Mouse (Mus musculus): ENCODE data around the gene Stk10. TPM values are rescaled to one million over a fixed set of nuclear protein-coding genes. Genes with fewer than 3 reads are reported as not detected.

The Stk10 gene
- polyA plus RNA-seq, 1 experiment from 2014 or later: 3.6 TPM

GRCm38 (mm10) chr11:32587191-32588089 is 54.3 kb downstream of the Stk10 start:
- WGBS: 74% methylated on average over 17 of the region's 17 CpGs

GRCm38 (mm10) chr11:32588090-32588891 is 55.2 kb downstream of the Stk10 start:
- peak overlapping the region; percentile 20; the same call in 1 of the 2 replicates for H3K9ac ChIP-seq
- H3K4me2 ChIP-seq (replicated peaks): no peak overlapping the region
- WGBS: 34% methylated on average over 15 of the region's 15 CpGs
- no peaks in the 10 kb centered on the region for H3K9me3 ChIP-seq
- no peaks in the 10 kb centered on the region for H3K36me3 ChIP-seq
- H3K27ac ChIP-seq: no peak overlapping the region
- peak; percentile 32 for ATAC-seq
- no peak overlapping the region for H3K4me3 ChIP-seq (replicated peaks)
- peaks cover 4% of the 10 kb centered on the region; the same call in 1 of the 2 replicates for H3K4me1 ChIP-seq (replicated peaks)
- no peaks in the 10 kb centered on the region for H3K27me3 ChIP-seq (replicated peaks)

More at GRCm38 (mm10) chr11:32587191-32588089, 54.3 kb downstream of the Stk10 start:
- Histone ChIP-seq H3K36me3 (no peaks in the 10 kb centered on the region), H3K4me3 (replicated peaks) (no peak overlapping the region), H3K4me1 (replicated peaks) (peaks cover 4% of the 10 kb centered on the region; the same call in 1 of the 2 replicates), H3K27me3 (replicated peaks) (no peaks in the 10 kb centered on the region), H3K9me3 (no peaks in the 10 kb centered on the region), H3K4me2 (replicated peaks) (no peak overlapping the region), H3K27ac (no peak overlapping the region), H3K9ac (peak overlapping the region; percentile 20; the same call in 1 of the 2 replicates)
- no peak for ATAC-seq

GRCm38 (mm10) chr11:32588892-32589172 is 55.7 kb downstream of the Stk10 start:
- Histone ChIP-seq H3K27me3 (replicated peaks) (no peaks in the 10 kb centered on the region), H3K36me3 (no peaks in the 10 kb centered on the region), H3K9me3 (no peaks in the 10 kb centered on the region), H3K4me3 (replicated peaks) (no peak overlapping the region), H3K27ac (no peak overlapping the region), H3K9ac (no peak overlapping the region), H3K4me1 (replicated peaks) (peaks cover 4% of the 10 kb centered on the region; the same call in 1 of the 2 replicates), H3K4me2 (replicated peaks) (no peak overlapping the region)
- ATAC-seq: no peak; the same call in 1 of the 2 replicates
- 78% methylated on average over 11 of the region's 11 CpGs for WGBS

- H3K9ac ChIP-seq: no peak overlapping the region
- H3K4me2 ChIP-seq (replicated peaks): no peak overlapping the region
- no peaks in the 10 kb centered on the region for H3K9me3 ChIP-seq
- no peaks in the 10 kb centered on the region for H3K36me3 ChIP-seq
- peaks cover 4% of the 10 kb centered on the region; the same call in 1 of the 2 replicates for H3K4me1 ChIP-seq (replicated peaks)
- no peak overlapping the region for H3K27ac ChIP-seq
- WGBS: 89% methylated on average over 12 of the region's 12 CpGs
- H3K27me3 ChIP-seq (replicated peaks): no peaks in the 10 kb centered on the region
- H3K4me3 ChIP-seq (replicated peaks): no peak overlapping the region
- no peak for ATAC-seq
These were observed 56.1 kb downstream of the Stk10 start for GRCm38 (mm10) chr11:32589201-32589600.

- 91% methylated on average over 8 of the region's 8 CpGs for WGBS
- Histone ChIP-seq H3K36me3 (no peaks in the 10 kb centered on the region), H3K9ac (no peak overlapping the region), H3K27ac (no peak overlapping the region), H3K27me3 (replicated peaks) (no peaks in the 10 kb centered on the region), H3K4me2 (replicated peaks) (no peak overlapping the region), H3K4me3 (replicated peaks) (no peak overlapping the region), H3K4me1 (replicated peaks) (peaks cover 4% of the 10 kb centered on the region; the same call in 1 of the 2 replicates), H3K9me3 (no peaks in the 10 kb centered on the region)
- no peak for ATAC-seq
These were observed 56.7 kb downstream of the Stk10 start for GRCm38 (mm10) chr11:32589791-32590190.

GRCm38 (mm10) chr11:32590205-32590604 is 57.1 kb downstream of the Stk10 start:
- Histone ChIP-seq H3K4me2 (replicated peaks) (no peak overlapping the region), H3K9ac (no peak overlapping the region), H3K36me3 (no peaks in the 10 kb centered on the region), H3K9me3 (no peaks in the 10 kb centered on the region), H3K27me3 (replicated peaks) (no peaks in the 10 kb centered on the region), H3K27ac (no peak overlapping the region), H3K4me3 (replicated peaks) (no peak overlapping the region), H3K4me1 (replicated peaks) (peaks cover 4% of the 10 kb centered on the region; the same call in 1 of the 2 replicates)
- no peak for ATAC-seq
- 81% methylated on average over 6 of the region's 6 CpGs for WGBS

- H3K4me1 ChIP-seq (replicated peaks): peaks cover 4% of the 10 kb centered on the region; the same call in 1 of the 2 replicates
- no peak for ATAC-seq
- H3K4me3 ChIP-seq (replicated peaks): no peak overlapping the region
- H3K4me2 ChIP-seq (replicated peaks): no peak overlapping the region
- WGBS: 73% methylated on average over 12 of the region's 12 CpGs
- no peaks in the 10 kb centered on the region for H3K27me3 ChIP-seq (replicated peaks)
- H3K9ac ChIP-seq: no peak overlapping the region
- H3K36me3 ChIP-seq: no peaks in the 10 kb centered on the region
- no peak overlapping the region for H3K27ac ChIP-seq
- no peaks in the 10 kb centered on the region for H3K9me3 ChIP-seq
These were observed 59.1 kb downstream of the Stk10 start for GRCm38 (mm10) chr11:32591921-32592850.

- no peak overlapping the region for H3K27ac ChIP-seq
- 84% methylated on average over 7 of the region's 7 CpGs for WGBS
- H3K9me3 ChIP-seq: no peaks in the 10 kb centered on the region
- no peaks in the 10 kb centered on the region for H3K36me3 ChIP-seq
- ATAC-seq: no peak
- H3K4me2 ChIP-seq (replicated peaks): no peak overlapping the region
- no peaks in the 10 kb centered on the region for H3K27me3 ChIP-seq (replicated peaks)
- H3K4me3 ChIP-seq (replicated peaks): no peak overlapping the region
- peaks cover under 1% of the 10 kb centered on the region; the same call in 1 of the 2 replicates for H3K4me1 ChIP-seq (replicated peaks)
- no peak overlapping the region for H3K9ac ChIP-seq
These were observed 60.0 kb downstream of the Stk10 start for GRCm38 (mm10) chr11:32593081-32593480.

GRCm38 (mm10) chr11:32594122-32594521 is 61.0 kb downstream of the Stk10 start:
- Histone ChIP-seq H3K4me3 (replicated peaks) (no peak overlapping the region), H3K4me1 (replicated peaks) (no peaks in the 10 kb centered on the region), H3K9ac (no peak overlapping the region), H3K27me3 (replicated peaks) (no peaks in the 10 kb centered on the region), H3K4me2 (replicated peaks) (no peak overlapping the region), H3K36me3 (no peaks in the 10 kb centered on the region), H3K9me3 (no peaks in the 10 kb centered on the region), H3K27ac (no peak overlapping the region)
- ATAC-seq: no peak
- 92% methylated on average over 4 of the region's 4 CpGs for WGBS

- H3K4me2 ChIP-seq (replicated peaks): no peak overlapping the region
- 97% methylated on average over 6 of the region's 6 CpGs for WGBS
- ATAC-seq: no peak
These were observed 67.3 kb downstream of the Stk10 start for GRCm38 (mm10) chr11:32600371-32600770.

GRCm38 (mm10) chr11:32601528-32602323 is 68.6 kb downstream of the Stk10 start:
- Histone ChIP-seq H3K4me3 (replicated peaks) (no peak overlapping the region), H3K9ac (no peak overlapping the region), H3K36me3 (no peaks in the 10 kb centered on the region), H3K27me3 (replicated peaks) (no peaks in the 10 kb centered on the region), H3K4me1 (replicated peaks) (peaks cover 25% of the 10 kb centered on the region), H3K4me2 (replicated peaks) (peak overlapping the region; percentile 32), H3K27ac (0 out of 2 replicates have a peak overlapping the region, but pooled peaks have one; percentile 1), H3K9me3 (no peaks in the 10 kb centered on the region)
- ATAC-seq: peak; percentile 90
- WGBS: 39% methylated on average over 12 of the region's 12 CpGs

More at GRCm38 (mm10) chr11:32600371-32600770, 67.3 kb downstream of the Stk10 start:
- Histone ChIP-seq H3K9me3 (no peaks in the 10 kb centered on the region), H3K27me3 (replicated peaks) (no peaks in the 10 kb centered on the region), H3K4me3 (replicated peaks) (no peak overlapping the region), H3K36me3 (no peaks in the 10 kb centered on the region), H3K4me1 (replicated peaks) (peaks cover 23% of the 10 kb centered on the region), H3K27ac (no peak overlapping the region), H3K9ac (no peak overlapping the region)
